Mouse (Mus musculus): Measurements from ENCODE around the gene Bcl2l14. TPM values are rescaled to one million over a fixed set of nuclear protein-coding genes. Genes with fewer than 3 reads are reported as not detected.

Gene Bcl2l14
- polyA plus RNA-seq, 1 experiment: not detected

DNA sequence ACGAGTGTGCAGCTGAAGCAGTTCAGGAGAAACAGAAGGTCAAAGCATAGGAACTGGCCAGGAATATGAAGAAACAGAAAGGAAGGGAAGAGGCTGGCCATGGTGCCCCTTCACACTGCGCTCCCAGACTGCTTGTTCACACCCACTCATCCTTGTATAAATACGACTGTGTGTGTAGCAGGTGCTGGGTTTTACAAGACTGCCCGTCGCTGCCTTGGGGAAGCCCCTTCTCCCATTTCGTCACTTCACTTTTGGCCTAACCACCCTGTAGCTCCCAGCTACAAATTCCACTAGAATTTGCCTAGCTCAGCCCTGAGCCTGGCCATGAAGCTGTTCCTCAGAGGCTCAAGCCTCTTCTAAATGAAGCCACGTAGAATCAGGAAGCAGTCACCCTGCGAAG is 24.3 kb downstream of the Bcl2l14 start:
- Histone ChIP-seq H3K27ac (ENCODE audit: insufficient read depth, low read depth, low read length) (no peak overlapping the region), H3K4me1 (ENCODE audit: control insufficient read depth, insufficient read depth, low read length) (peaks cover 4% of the 10 kb centered on the region), H3K4me3 (ENCODE audit: insufficient read depth, low read length) (no peak overlapping the region)
- TF ChIP-seq CTCF (IDR thresholded peaks at IDR 0.05; ENCODE audit: low read depth, low read length) (no peak), POLR2A (IDR thresholded peaks at IDR 0.05; ENCODE audit: borderline replicate concordance, low read depth, low read length) (no peak)

GRCm38 (mm10) chr6:134421921-134422320 is 25.8 kb downstream of the Bcl2l14 start:
- Histone ChIP-seq H3K27ac (ENCODE audit: insufficient read depth, low read depth, low read length) (no peak overlapping the region), H3K4me3 (ENCODE audit: insufficient read depth, low read length) (no peak overlapping the region), H3K4me1 (ENCODE audit: control insufficient read depth, insufficient read depth, low read length) (peaks cover 6% of the 10 kb centered on the region)
- TF ChIP-seq CTCF (IDR thresholded peaks at IDR 0.05; ENCODE audit: low read depth, low read length): no peak
- no peak for TF ChIP-seq POLR2A (IDR thresholded peaks at IDR 0.05; ENCODE audit: borderline replicate concordance, low read depth, low read length)

- no peak overlapping the region for H3K4me3 ChIP-seq (ENCODE audit: insufficient read depth, low read length)
- H3K27ac ChIP-seq (ENCODE audit: insufficient read depth, low read depth, low read length): peak overlapping the region; percentile 14; the same call in 1 of the 2 replicates
- H3K4me1 ChIP-seq (ENCODE audit: control insufficient read depth, insufficient read depth, low read length): peaks cover 6% of the 10 kb centered on the region
- TF ChIP-seq POLR2A (IDR thresholded peaks at IDR 0.05; ENCODE audit: borderline replicate concordance, low read depth, low read length): no peak
- peak; percentile 45 for TF ChIP-seq CTCF (IDR thresholded peaks at IDR 0.05; ENCODE audit: low read depth, low read length)
These were observed 29.1 kb downstream of the Bcl2l14 start for GRCm38 (mm10) chr6:134425216-134425717.

DNA sequence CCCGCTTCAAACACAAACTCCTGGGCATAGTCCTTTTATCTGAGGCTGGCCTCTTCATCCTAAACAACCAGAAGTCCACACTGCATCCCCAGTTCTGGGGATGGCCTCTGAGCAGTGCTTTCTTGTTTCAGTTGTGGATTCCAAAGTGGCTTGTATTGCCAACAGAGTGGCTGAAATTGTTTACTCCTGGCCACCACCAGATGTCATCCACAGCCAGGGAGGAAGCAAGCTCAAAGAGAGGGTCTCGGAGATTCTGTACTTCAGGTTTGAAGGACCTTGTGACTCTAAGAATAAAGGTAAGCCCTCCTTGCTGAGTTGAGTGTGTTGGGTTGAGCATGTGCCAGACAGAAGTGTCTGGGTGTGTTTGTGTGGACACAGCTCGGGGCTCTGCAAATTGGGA is 31.0 kb downstream of the Bcl2l14 start:
- TF ChIP-seq CTCF (IDR thresholded peaks at IDR 0.05; ENCODE audit: low read depth, low read length): no peak
- Histone ChIP-seq H3K4me3 (ENCODE audit: insufficient read depth, low read length) (no peak overlapping the region), H3K27ac (ENCODE audit: insufficient read depth, low read depth, low read length) (no peak overlapping the region), H3K4me1 (ENCODE audit: control insufficient read depth, insufficient read depth, low read length) (peaks cover 6% of the 10 kb centered on the region)

DNA sequence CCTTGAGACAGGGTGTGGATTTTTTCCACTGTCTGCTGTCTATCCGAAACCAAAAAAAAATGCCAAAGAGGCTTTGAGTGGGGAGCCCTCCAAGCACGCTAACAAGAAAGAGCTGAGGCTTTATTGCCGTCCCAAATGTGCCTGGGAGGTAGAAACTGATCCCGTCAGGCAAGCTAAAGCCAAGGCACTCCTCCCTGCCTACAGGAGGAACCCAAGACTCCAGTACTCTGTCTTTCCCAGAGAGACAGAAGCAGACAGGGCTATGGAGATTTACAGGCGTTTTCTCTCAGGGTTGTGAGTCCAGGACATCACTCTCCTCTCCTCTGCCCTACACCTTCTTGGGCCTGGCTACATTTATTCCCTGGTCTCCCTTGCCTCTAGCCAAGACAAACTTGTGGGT is 32.3 kb downstream of the Bcl2l14 start:
- TF ChIP-seq POLR2A (IDR thresholded peaks at IDR 0.05; ENCODE audit: borderline replicate concordance, low read depth, low read length): no peak
- no peak for TF ChIP-seq CTCF (IDR thresholded peaks at IDR 0.05; ENCODE audit: low read depth, low read length)
- no peak overlapping the region for H3K4me3 ChIP-seq (ENCODE audit: insufficient read depth, low read length)
- peaks cover 13% of the 10 kb centered on the region for H3K4me1 ChIP-seq (ENCODE audit: control insufficient read depth, insufficient read depth, low read length)
- no peak overlapping the region for H3K27ac ChIP-seq (ENCODE audit: insufficient read depth, low read depth, low read length)

DNA sequence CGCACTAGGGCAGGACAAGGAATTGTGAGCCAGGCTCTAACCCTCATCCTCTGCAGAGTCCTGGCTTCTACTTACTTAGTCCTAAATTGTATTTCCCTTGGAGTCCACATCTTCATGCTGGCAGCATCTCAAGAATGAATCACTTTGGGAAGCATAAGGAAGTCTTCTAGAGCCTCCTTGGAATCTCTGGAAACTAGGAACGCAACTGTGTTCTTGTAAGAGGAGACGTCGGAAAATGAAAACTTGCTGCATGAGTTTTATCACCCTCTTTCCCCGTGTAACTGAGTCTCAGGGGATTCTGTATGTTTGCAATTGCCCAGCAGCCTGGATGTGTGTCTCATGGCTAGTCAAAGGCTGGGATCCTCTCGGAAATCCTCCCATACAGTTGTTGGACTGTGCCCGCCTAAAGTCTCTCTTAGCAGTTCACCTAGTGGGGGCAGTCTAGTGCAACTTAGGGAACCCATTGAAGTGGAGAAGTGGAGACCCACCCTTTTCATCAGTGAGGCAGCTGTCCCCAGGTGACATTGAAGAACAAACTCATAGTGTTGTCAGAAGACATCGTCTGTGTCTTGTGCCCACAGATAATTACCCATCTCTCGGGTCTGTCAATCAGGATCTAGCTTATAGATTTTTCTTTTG is 34.2 kb downstream of the Bcl2l14 start:
- TF ChIP-seq CTCF (IDR thresholded peaks at IDR 0.05; ENCODE audit: low read depth, low read length) (no peak), POLR2A (IDR thresholded peaks at IDR 0.05; ENCODE audit: borderline replicate concordance, low read depth, low read length) (no peak)
- no peak overlapping the region for H3K4me3 ChIP-seq (ENCODE audit: insufficient read depth, low read length)
- peaks cover 14% of the 10 kb centered on the region for H3K4me1 ChIP-seq (ENCODE audit: control insufficient read depth, insufficient read depth, low read length)
- no peak overlapping the region for H3K27ac ChIP-seq (ENCODE audit: insufficient read depth, low read depth, low read length)

DNA sequence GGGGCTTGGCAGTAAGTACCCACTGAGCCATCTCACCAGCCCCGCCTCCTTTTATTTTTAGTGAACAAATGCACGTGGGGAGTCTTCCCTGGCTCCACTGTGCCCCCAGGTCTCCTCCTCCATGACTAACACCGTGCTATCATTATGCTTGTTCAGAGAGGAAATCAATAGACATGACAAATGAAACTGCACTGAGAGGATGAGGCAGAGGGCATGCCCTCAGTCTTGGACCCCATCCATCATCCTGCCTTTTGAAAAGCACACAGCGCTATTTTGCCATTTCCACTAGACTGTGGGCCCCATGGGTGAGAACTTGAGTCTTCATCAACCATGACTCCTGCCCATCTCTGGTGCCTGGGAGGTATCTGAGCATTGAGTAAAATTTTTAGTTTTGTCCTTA is 35.5 kb downstream of the Bcl2l14 start:
- TF ChIP-seq POLR2A (IDR thresholded peaks at IDR 0.05; ENCODE audit: borderline replicate concordance, low read depth, low read length) (no peak), CTCF (IDR thresholded peaks at IDR 0.05; ENCODE audit: low read depth, low read length) (no peak)
- Histone ChIP-seq H3K4me1 (ENCODE audit: control insufficient read depth, insufficient read depth, low read length) (peaks cover 11% of the 10 kb centered on the region), H3K27ac (ENCODE audit: insufficient read depth, low read depth, low read length) (no peak overlapping the region), H3K4me3 (ENCODE audit: insufficient read depth, low read length) (no peak overlapping the region)

- H3K4me3 ChIP-seq (ENCODE audit: insufficient read depth, low read length): no peak overlapping the region
- no peak for TF ChIP-seq CTCF (IDR thresholded peaks at IDR 0.05; ENCODE audit: low read depth, low read length)
- no peak for TF ChIP-seq POLR2A (IDR thresholded peaks at IDR 0.05; ENCODE audit: borderline replicate concordance, low read depth, low read length)
- no peak overlapping the region for H3K27ac ChIP-seq (ENCODE audit: insufficient read depth, low read depth, low read length)
- peaks cover 11% of the 10 kb centered on the region for H3K4me1 ChIP-seq (ENCODE audit: control insufficient read depth, insufficient read depth, low read length)
These were observed 37.2 kb downstream of the Bcl2l14 start for GRCm38 (mm10) chr6:134433281-134433680.

DNA sequence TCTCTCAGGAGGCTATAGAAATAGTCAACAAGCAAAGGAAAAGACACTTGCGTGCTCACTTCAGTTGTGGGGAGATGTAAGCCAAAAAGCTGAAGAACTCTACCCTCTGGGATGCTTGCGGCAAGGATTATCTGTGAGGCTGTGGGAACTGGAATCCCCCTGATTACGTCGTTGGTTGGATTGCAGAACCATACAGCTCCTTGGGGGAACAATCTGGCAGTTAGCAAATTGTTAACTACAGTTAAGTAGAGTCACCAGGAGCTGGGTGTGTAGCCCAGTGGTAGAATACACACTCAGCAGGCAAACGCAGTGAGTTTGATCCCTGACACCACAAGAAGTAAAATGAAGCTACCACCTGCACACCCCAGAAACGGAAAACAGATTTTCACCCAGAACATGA is 37.9 kb downstream of the Bcl2l14 start:
- TF ChIP-seq CTCF (IDR thresholded peaks at IDR 0.05; ENCODE audit: low read depth, low read length): no peak
- no peak for TF ChIP-seq POLR2A (IDR thresholded peaks at IDR 0.05; ENCODE audit: borderline replicate concordance, low read depth, low read length)
- Histone ChIP-seq H3K4me3 (ENCODE audit: insufficient read depth, low read length) (no peak overlapping the region), H3K4me1 (ENCODE audit: control insufficient read depth, insufficient read depth, low read length) (peaks cover 11% of the 10 kb centered on the region), H3K27ac (ENCODE audit: insufficient read depth, low read depth, low read length) (no peak overlapping the region)

DNA sequence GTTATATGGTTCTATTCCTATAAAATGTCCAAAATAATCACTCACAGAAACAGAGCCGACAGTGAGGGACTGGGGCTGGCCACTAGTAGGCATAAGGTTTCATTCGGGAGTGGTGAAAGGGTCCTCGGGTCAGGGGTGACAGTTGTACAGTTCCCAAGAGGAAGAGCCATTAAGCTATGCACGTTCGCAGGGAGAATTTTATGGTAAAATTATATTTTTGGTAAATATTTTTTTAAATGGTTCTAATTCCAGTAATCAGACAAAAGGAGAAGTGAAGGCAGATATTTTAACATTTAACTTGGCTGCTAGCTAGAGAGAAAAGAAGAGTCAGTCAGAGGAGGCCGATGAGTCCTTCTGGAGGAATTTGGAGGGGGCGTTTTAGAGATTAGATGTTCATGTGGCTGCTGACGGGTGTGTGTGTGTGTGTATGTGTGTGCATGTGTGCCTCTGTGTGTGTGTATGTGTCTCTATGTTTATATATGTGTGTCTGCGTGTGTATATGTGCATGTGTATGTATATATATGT is 38.8 kb downstream of the Bcl2l14 start:
- H3K27ac ChIP-seq (ENCODE audit: insufficient read depth, low read depth, low read length): no peak overlapping the region
- no peak overlapping the region for H3K4me3 ChIP-seq (ENCODE audit: insufficient read depth, low read length)
- TF ChIP-seq CTCF (IDR thresholded peaks at IDR 0.05; ENCODE audit: low read depth, low read length) (no peak), POLR2A (IDR thresholded peaks at IDR 0.05; ENCODE audit: borderline replicate concordance, low read depth, low read length) (no peak)

More for the DNA sequence above, 38.8 kb downstream of the Bcl2l14 start:
- peaks cover 11% of the 10 kb centered on the region for H3K4me1 ChIP-seq (ENCODE audit: control insufficient read depth, insufficient read depth, low read length)

All from bone marrow macrophage, adult 2 months (primary cell).